Mouse (Mus musculus): ENCODE measurements around the gene Ccp110. TPM values are rescaled to one million over a fixed set of nuclear protein-coding genes. Genes with fewer than 3 reads are reported as not detected.
A peak's percentile ranks its signal among the peaks of the same experiment; 100 is the strongest.

The Ccp110 gene
- total and polyA plus RNA-seq, 3 experiments = 10.4 to 12.3 TPM; not detected in 1

DNA sequence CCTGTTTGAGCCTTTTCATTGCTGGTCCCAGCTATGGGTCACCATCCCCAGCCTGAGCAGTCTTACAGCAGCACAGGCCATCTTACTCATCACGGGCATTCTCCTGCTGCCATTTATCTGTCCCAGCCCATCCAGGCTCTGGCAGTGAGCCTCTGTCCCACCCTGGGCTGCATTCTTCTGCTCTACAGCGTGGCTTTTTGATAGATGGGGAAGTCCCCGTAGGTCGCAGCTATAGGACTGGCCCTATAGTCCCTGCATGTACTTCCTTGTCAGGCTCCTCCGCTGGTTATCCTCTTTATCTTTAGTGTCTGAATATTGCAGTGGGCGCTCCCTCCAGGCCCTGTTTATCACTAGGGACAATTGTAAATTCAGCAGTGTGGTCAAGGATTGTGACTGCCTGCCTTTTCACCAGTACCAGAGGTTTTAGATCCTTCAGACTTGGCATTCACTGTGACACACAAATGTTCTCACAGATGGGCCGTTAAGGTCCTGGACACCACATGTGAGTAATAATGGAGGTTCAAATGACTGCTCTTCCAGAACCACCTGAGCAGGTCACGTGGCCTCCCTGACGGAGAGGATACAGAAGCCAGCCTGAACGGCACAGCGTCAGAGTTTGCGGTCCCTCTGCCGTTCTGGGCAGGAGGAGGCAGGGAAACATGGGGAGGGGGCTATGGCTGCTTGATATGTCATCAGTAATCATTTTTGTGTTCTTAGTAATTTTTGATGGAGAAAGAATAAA lies 16.7 kb downstream of the Ccp110 start:
- Histone ChIP-seq H3K4me1 (ENCODE audit: control insufficient read depth in 1 of 2, insufficient read depth in 2 of 2, low read length in 2 of 2) (no peaks in the 10 kb centered on the region), H3K79me2 (ENCODE audit: control insufficient read depth, insufficient read depth, low read length, poor library complexity) (no peaks in the 10 kb centered on the region), H3K36me3 (ENCODE audit: control insufficient read depth in 1 of 2, insufficient read depth in 2 of 2, low read length in 2 of 2) (peaks cover 0 to 2% of the 10 kb centered on the region in 2 experiments; a peak in 1 of 4 replicates), H3K9ac (ENCODE audit: control insufficient read depth, low read depth, low read length, poor library complexity, severe bottlenecking) (no peak overlapping the region), H3K9me3 (replicated peaks; ENCODE audit: insufficient read depth, low read length) (no peaks in the 10 kb centered on the region), H3K27ac (ENCODE audit: control insufficient read depth, low read depth, low read length) (no peak overlapping the region), H3K27me3 (ENCODE audit: control insufficient read depth in 1 of 2, insufficient read depth in 2 of 2, low read length in 2 of 2) (no peaks in the 10 kb centered on the region), H3K4me3 (ENCODE audit: control insufficient read depth in 1 of 2, insufficient read depth in 1 of 2, low read depth in 2 of 2, low read length in 2 of 2) (no peak overlapping the region)
- TF ChIP-seq SIN3A (IDR thresholded peaks at IDR 0.05; ENCODE audit: low read length) (no peak), ZMIZ1 (IDR thresholded peaks at IDR 0.05; ENCODE audit: low read depth, low read length) (no peak), CTCF (IDR thresholded peaks at IDR 0.05 in 2 of 3, conservative IDR thresholded peaks at IDR 0.05 in 1 of 3; ENCODE audit: control insufficient read depth in 1 of 3, insufficient read depth in 1 of 3, low read depth in 2 of 3, low read length in 3 of 3, poor library complexity in 1 of 3, severe bottlenecking in 1 of 3) (no peak), ZNF384 (IDR thresholded peaks at IDR 0.05; ENCODE audit: low read depth, low read length) (no peak), ELF1 (IDR thresholded peaks at IDR 0.05; ENCODE audit: low read depth, low read length) (no peak), ETS1 (IDR thresholded peaks at IDR 0.05; ENCODE audit: low read depth, low read length) (no peak), JUND (IDR thresholded peaks at IDR 0.05; ENCODE audit: low read depth, low read length) (no peak), USF2 (IDR thresholded peaks at IDR 0.05; ENCODE audit: borderline replicate concordance in 1 of 2, insufficient read depth in 1 of 2, low read depth in 1 of 2, low read length in 2 of 2) (no peak), BHLHE40 (IDR thresholded peaks at IDR 0.05; ENCODE audit: borderline replicate concordance, low read depth, low read length) (no peak), TCF12 (IDR thresholded peaks at IDR 0.05; ENCODE audit: low read depth, low read length) (no peak)
- DNase-seq (ENCODE audit: low read depth, low spot score) = peak; percentile 19

DNA sequence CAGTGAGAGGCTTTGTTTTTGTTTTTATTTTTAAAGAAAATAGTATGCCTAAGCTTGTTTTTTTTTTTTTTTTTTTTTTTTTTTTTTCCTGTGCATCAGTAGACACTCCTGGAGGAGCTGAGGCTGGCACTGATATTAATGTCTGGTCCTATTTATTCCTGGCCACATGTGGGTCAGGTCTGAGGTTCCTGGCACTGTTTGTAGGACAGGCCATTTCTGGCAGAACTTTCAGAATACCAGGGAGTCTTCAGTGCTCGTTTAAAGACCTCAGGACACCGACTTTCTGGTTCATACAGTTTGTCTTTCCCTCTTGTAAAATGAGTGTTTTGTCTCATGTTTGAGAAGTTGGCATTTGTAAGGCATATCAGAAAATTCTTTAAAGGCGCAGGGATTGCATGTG lies 19.4 kb downstream of the Ccp110 start:
- 0 out of 2 replicates have a peak, but pooled peaks have one; percentile 38 for TF ChIP-seq ZNF384 (IDR thresholded peaks at IDR 0.05; ENCODE audit: low read depth, low read length)
- no peak for TF ChIP-seq MAX (IDR thresholded peaks at IDR 0.05; ENCODE audit: low read length)
- Histone ChIP-seq H3K27ac (ENCODE audit: control insufficient read depth, low read depth, low read length) (no peak overlapping the region), H3K79me2 (ENCODE audit: control insufficient read depth, insufficient read depth, low read length, poor library complexity) (no peaks in the 10 kb centered on the region), H3K9ac (ENCODE audit: control insufficient read depth, low read depth, low read length, poor library complexity, severe bottlenecking) (no peak overlapping the region), H3K27me3 (ENCODE audit: control insufficient read depth in 1 of 2, insufficient read depth in 2 of 2, low read length in 2 of 2) (no peaks in the 10 kb centered on the region), H3K4me3 (ENCODE audit: control insufficient read depth in 1 of 2, insufficient read depth in 1 of 2, low read depth in 2 of 2, low read length in 2 of 2) (no peak overlapping the region), H3K9me3 (replicated peaks; ENCODE audit: insufficient read depth, low read length) (no peaks in the 10 kb centered on the region), H3K36me3 (ENCODE audit: control insufficient read depth in 1 of 2, insufficient read depth in 2 of 2, low read length in 2 of 2) (peaks cover 0 to 2% of the 10 kb centered on the region in 2 experiments; a peak in 2 of 4 replicates), H3K4me1 (ENCODE audit: control insufficient read depth in 1 of 2, insufficient read depth in 2 of 2, low read length in 2 of 2) (no peaks in the 10 kb centered on the region)
- no peak for DNase-seq (ENCODE audit: low read depth, low spot score)

DNA sequence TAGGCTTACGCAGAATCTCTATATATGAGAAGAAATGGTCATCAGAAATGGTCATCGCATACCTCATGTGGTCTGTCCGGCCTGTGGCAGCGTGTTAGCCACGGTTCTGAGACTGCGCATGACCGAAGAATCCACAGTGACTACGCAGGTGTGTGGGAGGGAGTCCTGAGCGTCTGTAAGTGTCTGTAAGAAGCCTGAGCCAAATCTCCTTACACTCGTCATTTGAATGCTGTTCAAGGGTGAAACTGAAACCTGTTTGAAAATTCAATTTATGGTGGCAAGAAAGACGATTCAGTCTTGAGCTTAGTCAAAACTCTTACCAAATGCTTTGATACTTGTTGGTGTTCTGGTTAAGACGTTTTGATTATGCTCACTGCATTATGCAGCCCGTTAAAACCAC lies 20.9 kb downstream of the Ccp110 start:
- Histone ChIP-seq H3K4me3 (ENCODE audit: control insufficient read depth in 1 of 2, insufficient read depth in 1 of 2, low read depth in 2 of 2, low read length in 2 of 2) (no peak overlapping the region), H3K27ac (ENCODE audit: control insufficient read depth, low read depth, low read length) (no peak overlapping the region), H3K9ac (ENCODE audit: control insufficient read depth, low read depth, low read length, poor library complexity, severe bottlenecking) (no peak overlapping the region), H3K36me3 (ENCODE audit: control insufficient read depth in 1 of 2, insufficient read depth in 2 of 2, low read length in 2 of 2) (peaks cover 0 to 2% of the 10 kb centered on the region in 2 experiments; a peak in 2 of 4 replicates), H3K4me1 (ENCODE audit: control insufficient read depth in 1 of 2, insufficient read depth in 2 of 2, low read length in 2 of 2) (no peaks in the 10 kb centered on the region), H3K79me2 (ENCODE audit: control insufficient read depth, insufficient read depth, low read length, poor library complexity) (no peaks in the 10 kb centered on the region), H3K27me3 (ENCODE audit: control insufficient read depth in 1 of 2, insufficient read depth in 2 of 2, low read length in 2 of 2) (no peaks in the 10 kb centered on the region), H3K9me3 (replicated peaks; ENCODE audit: insufficient read depth, low read length) (no peaks in the 10 kb centered on the region)
- no peak for TF ChIP-seq EP300 (IDR thresholded peaks at IDR 0.05; ENCODE audit: low read depth in 1 of 2, low read length in 2 of 2)
- TF ChIP-seq BHLHE40 (IDR thresholded peaks at IDR 0.05; ENCODE audit: borderline replicate concordance, low read depth, low read length) = no peak
- TF ChIP-seq SMC3 (IDR thresholded peaks at IDR 0.05; ENCODE audit: low read depth, low read length) = no peak
- DNase-seq (ENCODE audit: low read depth, low spot score) = no peak

Measured in MEL (cell line).